Mouse (Mus musculus): ENCODE results near the gene Col25a1. TPM values are rescaled to one million over a fixed set of nuclear protein-coding genes. Genes with fewer than 3 reads are reported as not detected.

Col25a1 gene
- polyA plus RNA-seq, 1 experiment from 2014 or later, result 4.6 TPM

- no peak for ATAC-seq (ENCODE audit: insufficient read depth, low FRiP score)
- Histone ChIP-seq H3K9ac (ENCODE audit: low read length) (no peak overlapping the region), H3K4me2 (ENCODE audit: low read depth, low read length) (no peak overlapping the region), H3K36me3 (ENCODE audit: control insufficient read depth, insufficient read depth, low read length) (no peaks in the 10 kb centered on the region), H3K27ac (ENCODE audit: low read length) (no peak overlapping the region), H3K4me3 (replicated peaks; ENCODE audit: low read length) (no peak overlapping the region), H3K9me3 (replicated peaks; ENCODE audit: control insufficient read depth, low read length) (no peaks in the 10 kb centered on the region), H3K27me3 (ENCODE audit: control insufficient read depth, insufficient read depth, low read length) (no peaks in the 10 kb centered on the region), H3K4me1 (ENCODE audit: control insufficient read depth, insufficient read depth, low read length) (no peaks in the 10 kb centered on the region)
- 83% methylated on average over 7 of the region's 7 CpGs for WGBS
Observed at GRCm38 (mm10) chr3:130362797-130363367, 231.6 kb downstream of the Col25a1 start.

- WGBS, result 66% methylated on average over 8 of the region's 8 CpGs
- Histone ChIP-seq H3K4me2 (ENCODE audit: low read depth, low read length) (no peak overlapping the region), H3K27ac (ENCODE audit: low read length) (no peak overlapping the region), H3K9ac (ENCODE audit: low read length) (no peak overlapping the region), H3K9me3 (replicated peaks; ENCODE audit: control insufficient read depth, low read length) (no peaks in the 10 kb centered on the region), H3K4me3 (replicated peaks; ENCODE audit: low read length) (no peak overlapping the region), H3K36me3 (ENCODE audit: control insufficient read depth, insufficient read depth, low read length) (no peaks in the 10 kb centered on the region), H3K4me1 (ENCODE audit: control insufficient read depth, insufficient read depth, low read length) (no peaks in the 10 kb centered on the region), H3K27me3 (ENCODE audit: control insufficient read depth, insufficient read depth, low read length) (no peaks in the 10 kb centered on the region)
- no peak for ATAC-seq (ENCODE audit: insufficient read depth, low FRiP score)
Observed at GRCm38 (mm10) chr3:130366917-130367610, 235.8 kb downstream of the Col25a1 start.

- H3K9ac ChIP-seq (ENCODE audit: low read length), result no peak overlapping the region
- 94% methylated on average over 4 of the region's 4 CpGs for WGBS
- no peaks in the 10 kb centered on the region for H3K27me3 ChIP-seq (ENCODE audit: control insufficient read depth, insufficient read depth, low read length)
- H3K4me2 ChIP-seq (ENCODE audit: low read depth, low read length), result no peak overlapping the region
- 0 out of 2 replicates have a peak, but pooled peaks cover 3% of the 10 kb centered on the region for H3K4me1 ChIP-seq (ENCODE audit: control insufficient read depth, insufficient read depth, low read length)
- no peak overlapping the region for H3K4me3 ChIP-seq (replicated peaks; ENCODE audit: low read length)
- no peak overlapping the region for H3K27ac ChIP-seq (ENCODE audit: low read length)
- H3K36me3 ChIP-seq (ENCODE audit: control insufficient read depth, insufficient read depth, low read length), result no peaks in the 10 kb centered on the region
- ATAC-seq (ENCODE audit: insufficient read depth, low FRiP score), result no peak
- H3K9me3 ChIP-seq (replicated peaks; ENCODE audit: control insufficient read depth, low read length), result no peaks in the 10 kb centered on the region
Observed at GRCm38 (mm10) chr3:130368352-130368751, 237.1 kb downstream of the Col25a1 start.

- H3K9me3 ChIP-seq (replicated peaks; ENCODE audit: control insufficient read depth, low read length), result no peaks in the 10 kb centered on the region
- H3K4me2 ChIP-seq (ENCODE audit: low read depth, low read length), result no peak overlapping the region
- H3K27me3 ChIP-seq (ENCODE audit: control insufficient read depth, insufficient read depth, low read length), result no peaks in the 10 kb centered on the region
- WGBS, result 69% methylated on average over 1 of the region's 1 CpGs
- H3K27ac ChIP-seq (ENCODE audit: low read length), result no peak overlapping the region
- H3K9ac ChIP-seq (ENCODE audit: low read length), result no peak overlapping the region
- 0 out of 2 replicates have a peak, but pooled peaks cover 3% of the 10 kb centered on the region for H3K4me1 ChIP-seq (ENCODE audit: control insufficient read depth, insufficient read depth, low read length)
- H3K4me3 ChIP-seq (replicated peaks; ENCODE audit: low read length), result no peak overlapping the region
- no peaks in the 10 kb centered on the region for H3K36me3 ChIP-seq (ENCODE audit: control insufficient read depth, insufficient read depth, low read length)
- ATAC-seq (ENCODE audit: insufficient read depth, low FRiP score), result no peak
Observed at GRCm38 (mm10) chr3:130369113-130369512, 237.8 kb downstream of the Col25a1 start.

- no peak overlapping the region for H3K4me2 ChIP-seq (ENCODE audit: low read depth, low read length)
- no peak overlapping the region for H3K4me3 ChIP-seq (replicated peaks; ENCODE audit: low read length)
- no peak overlapping the region for H3K27ac ChIP-seq (ENCODE audit: low read length)
- no peaks in the 10 kb centered on the region for H3K9me3 ChIP-seq (replicated peaks; ENCODE audit: control insufficient read depth, low read length)
- 0 out of 2 replicates have a peak, but pooled peaks cover 3% of the 10 kb centered on the region for H3K4me1 ChIP-seq (ENCODE audit: control insufficient read depth, insufficient read depth, low read length)
- no peak for ATAC-seq (ENCODE audit: insufficient read depth, low FRiP score)
- H3K36me3 ChIP-seq (ENCODE audit: control insufficient read depth, insufficient read depth, low read length), result no peaks in the 10 kb centered on the region
- H3K9ac ChIP-seq (ENCODE audit: low read length), result no peak overlapping the region
- H3K27me3 ChIP-seq (ENCODE audit: control insufficient read depth, insufficient read depth, low read length), result no peaks in the 10 kb centered on the region
- WGBS, result 69% methylated on average over 5 of the region's 5 CpGs
Observed at GRCm38 (mm10) chr3:130370167-130370566, 238.9 kb downstream of the Col25a1 start.

- H3K9me3 ChIP-seq (replicated peaks; ENCODE audit: control insufficient read depth, low read length), result no peaks in the 10 kb centered on the region
- H3K27ac ChIP-seq (ENCODE audit: low read length), result no peak overlapping the region
- H3K9ac ChIP-seq (ENCODE audit: low read length), result no peak overlapping the region
- no peaks in the 10 kb centered on the region for H3K36me3 ChIP-seq (ENCODE audit: control insufficient read depth, insufficient read depth, low read length)
- 0 out of 2 replicates have a peak, but pooled peaks cover 3% of the 10 kb centered on the region for H3K4me1 ChIP-seq (ENCODE audit: control insufficient read depth, insufficient read depth, low read length)
- H3K4me2 ChIP-seq (ENCODE audit: low read depth, low read length), result no peak overlapping the region
- H3K27me3 ChIP-seq (ENCODE audit: control insufficient read depth, insufficient read depth, low read length), result no peaks in the 10 kb centered on the region
- no peak for ATAC-seq (ENCODE audit: insufficient read depth, low FRiP score)
- 58% methylated on average over 7 of the region's 7 CpGs for WGBS
- H3K4me3 ChIP-seq (replicated peaks; ENCODE audit: low read length), result no peak overlapping the region
Observed at GRCm38 (mm10) chr3:130373145-130373544, 241.8 kb downstream of the Col25a1 start.

- Histone ChIP-seq H3K27me3 (ENCODE audit: control insufficient read depth, insufficient read depth, low read length) (no peaks in the 10 kb centered on the region), H3K9ac (ENCODE audit: low read length) (no peak overlapping the region), H3K4me2 (ENCODE audit: low read depth, low read length) (no peak overlapping the region), H3K4me3 (replicated peaks; ENCODE audit: low read length) (no peak overlapping the region), H3K9me3 (replicated peaks; ENCODE audit: control insufficient read depth, low read length) (no peaks in the 10 kb centered on the region), H3K4me1 (ENCODE audit: control insufficient read depth, insufficient read depth, low read length) (0 out of 2 replicates have a peak, but pooled peaks cover 3% of the 10 kb centered on the region), H3K36me3 (ENCODE audit: control insufficient read depth, insufficient read depth, low read length) (no peaks in the 10 kb centered on the region), H3K27ac (ENCODE audit: low read length) (no peak overlapping the region)
- ATAC-seq (ENCODE audit: insufficient read depth, low FRiP score), result no peak
- 74% methylated on average over 3 of the region's 3 CpGs for WGBS
Observed at GRCm38 (mm10) chr3:130374620-130375341, 243.5 kb downstream of the Col25a1 start.

GRCm38 (mm10) chr3:130377786-130378185 is 246.5 kb downstream of the Col25a1 start:
- WGBS, result 94% methylated on average over 5 of the region's 5 CpGs
- 0 out of 2 replicates have a peak, but pooled peaks cover 3% of the 10 kb centered on the region for H3K4me1 ChIP-seq (ENCODE audit: control insufficient read depth, insufficient read depth, low read length)
- H3K9me3 ChIP-seq (replicated peaks; ENCODE audit: control insufficient read depth, low read length), result no peaks in the 10 kb centered on the region
- no peak overlapping the region for H3K9ac ChIP-seq (ENCODE audit: low read length)
- H3K4me2 ChIP-seq (ENCODE audit: low read depth, low read length), result no peak overlapping the region
- H3K4me3 ChIP-seq (replicated peaks; ENCODE audit: low read length), result no peak overlapping the region
- no peaks in the 10 kb centered on the region for H3K36me3 ChIP-seq (ENCODE audit: control insufficient read depth, insufficient read depth, low read length)
- H3K27me3 ChIP-seq (ENCODE audit: control insufficient read depth, insufficient read depth, low read length), result no peaks in the 10 kb centered on the region
- no peak overlapping the region for H3K27ac ChIP-seq (ENCODE audit: low read length)
- no peak for ATAC-seq (ENCODE audit: insufficient read depth, low FRiP score)

- 63% methylated on average over 9 of the region's 9 CpGs for WGBS
- ATAC-seq (ENCODE audit: insufficient read depth, low FRiP score), result no peak
- Histone ChIP-seq H3K36me3 (ENCODE audit: control insufficient read depth, insufficient read depth, low read length) (no peaks in the 10 kb centered on the region), H3K9me3 (replicated peaks; ENCODE audit: control insufficient read depth, low read length) (no peaks in the 10 kb centered on the region), H3K4me3 (replicated peaks; ENCODE audit: low read length) (no peak overlapping the region), H3K4me2 (ENCODE audit: low read depth, low read length) (no peak overlapping the region), H3K4me1 (ENCODE audit: control insufficient read depth, insufficient read depth, low read length) (no peaks in the 10 kb centered on the region), H3K9ac (ENCODE audit: low read length) (no peak overlapping the region), H3K27me3 (ENCODE audit: control insufficient read depth, insufficient read depth, low read length) (no peaks in the 10 kb centered on the region), H3K27ac (ENCODE audit: low read length) (no peak overlapping the region)
Observed at GRCm38 (mm10) chr3:130378626-130379025, 247.3 kb downstream of the Col25a1 start.
